19 mouse cellular contexts compared by ENCODE assay signal in the genomic region with DNA sequence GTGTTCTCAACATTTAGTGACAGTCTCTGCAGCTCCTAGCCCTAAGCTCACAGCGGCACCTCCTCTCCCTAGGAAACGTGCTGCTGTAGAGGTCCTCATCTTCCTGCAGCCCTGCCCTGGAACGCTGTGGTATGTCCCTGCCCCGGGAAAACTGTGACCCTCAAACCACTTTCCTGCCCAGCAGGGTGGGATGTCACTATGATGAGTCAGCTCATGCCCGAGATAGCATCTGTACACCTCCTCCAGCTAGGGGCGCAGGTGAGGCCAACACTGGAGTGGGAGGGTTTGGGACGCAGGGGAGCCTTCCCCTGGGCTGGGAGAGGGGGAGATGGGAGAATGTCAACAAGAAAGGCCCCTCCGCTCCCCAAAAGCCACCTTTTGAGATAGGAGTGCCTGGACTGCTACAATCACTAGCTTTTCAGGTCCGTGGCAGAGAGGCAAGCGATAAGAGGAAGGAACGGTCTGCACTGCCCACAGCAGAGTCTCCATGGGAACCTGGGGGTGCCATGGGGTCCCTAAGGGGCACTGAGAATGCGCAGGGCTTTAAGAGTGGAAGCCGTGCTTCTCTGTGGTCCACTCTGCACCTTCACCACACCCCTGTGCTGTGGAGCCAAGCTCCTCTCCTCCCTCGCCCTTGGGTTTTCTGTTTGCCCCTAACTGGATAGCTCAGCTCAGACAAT.
A peak's percentile ranks its signal among the peaks of the same experiment; 100 is the strongest.
DNase-seq lines count a peak whose midpoint lies in the region; ATAC-seq and TF ChIP-seq lines count a peak whose summit lies in the region.
"Had no signal": no experiment of that assay in that cellular context is flagged by ENCODE, and none has a peak within 500 bp of the region (broad histone marks: within the 10 kb centered on the region; RNA-seq: fewer than 3 reads in every experiment).

No protein-coding gene starts in this region.

- no peak overlapping the region for H3K9ac ChIP-seq in kidney, embryonic 15.5 days
- H3K9ac ChIP-seq: hindbrain, embryonic 15.5 days; midbrain, embryonic 12.5 days had no signal

- no peak for DNase-seq in kidney, postnatal 14 days
- DNase-seq in ES-CJ7 (ENCODE audit: low read depth, low spot score) (peak; percentile 64), MN1 (ENCODE audit: low spot score) (no peak)
- DNase-seq in hindbrain, embryonic 10.5 days (ENCODE audit: low spot score) = no peak
- DNase-seq: adrenal gland, postnatal 10 days; cerebellum, adult 2 months; heart, adult 2 months; kidney, adult 11 months; kidney, postnatal 4 days; lung, postnatal 14 days; thymus, adult 2 months had no signal

- H3K27me3 ChIP-seq in kidney, embryonic 15.5 days = no peaks in the 10 kb centered on the region
- no peaks in the 10 kb centered on the region for H3K27me3 ChIP-seq in C2C12 (ENCODE audit: control insufficient read depth, insufficient read depth, insufficient read length)
- H3K27me3 ChIP-seq in hindbrain, embryonic 10.5 days (ENCODE audit: insufficient read depth, poor library complexity, severe bottlenecking) = no peaks in the 10 kb centered on the region
- H3K27me3 ChIP-seq: hindbrain, embryonic 15.5 days; midbrain, embryonic 12.5 days had no signal

- 60% methylated on average over 14 of the region's 14 CpGs for WGBS in kidney, embryonic 15.5 days
- 55% methylated on average over 14 of the region's 14 CpGs for WGBS in hindbrain, embryonic 10.5 days

- no peak overlapping the region for H3ac ChIP-seq in C2C12 (ENCODE audit: control insufficient read depth, insufficient read length, low read depth)

- H3K36me3 ChIP-seq in kidney, embryonic 15.5 days = no peaks in the 10 kb centered on the region
- H3K36me3 ChIP-seq in C2C12 (ENCODE audit: control insufficient read depth, insufficient read depth) = no peaks in the 10 kb centered on the region
- no peaks in the 10 kb centered on the region for H3K36me3 ChIP-seq in hindbrain, embryonic 10.5 days
- H3K36me3 ChIP-seq: hindbrain, embryonic 15.5 days; midbrain, embryonic 12.5 days had no signal

- H3K9me3 ChIP-seq in kidney, embryonic 15.5 days (replicated peaks) = no peaks in the 10 kb centered on the region
- no peaks in the 10 kb centered on the region for H3K9me3 ChIP-seq in hindbrain, embryonic 10.5 days
- H3K9me3 ChIP-seq: hindbrain, embryonic 15.5 days; midbrain, embryonic 12.5 days had no signal

- no peak for TF ChIP-seq CTCF in C2C12 (IDR thresholded peaks at IDR 0.05; ENCODE audit: control insufficient read depth, insufficient read depth, insufficient read length)

- 0 out of 2 replicates have a peak overlapping the region, but pooled peaks have one; percentile 27 for H3K27ac ChIP-seq in kidney, embryonic 15.5 days
- H3K27ac ChIP-seq in hindbrain, embryonic 10.5 days = no peak overlapping the region
- H3K27ac ChIP-seq: heart, adult 2 months; hindbrain, embryonic 15.5 days; midbrain, embryonic 12.5 days had no signal

- H3K4me3 ChIP-seq in kidney, embryonic 15.5 days (replicated peaks) = no peak overlapping the region
- no peak overlapping the region for H3K4me3 ChIP-seq in C2C12 (ENCODE audit: insufficient read depth, poor library complexity, severe bottlenecking)
- H3K4me3 ChIP-seq in hindbrain, embryonic 10.5 days = no peak overlapping the region
- H3K4me3 ChIP-seq: heart, adult 2 months; hindbrain, embryonic 15.5 days; midbrain, embryonic 12.5 days had no signal

- H3K4me2 ChIP-seq in kidney, embryonic 15.5 days = no peak overlapping the region
- H3K4me2 ChIP-seq: hindbrain, embryonic 15.5 days; liver, embryonic 11.5 days; midbrain, embryonic 12.5 days had no signal

- H3K79me2 ChIP-seq in C2C12 (ENCODE audit: control insufficient read depth, insufficient read depth) = no peaks in the 10 kb centered on the region

- ATAC-seq in kidney, embryonic 15.5 days (replicated peaks; ENCODE audit: low FRiP score) = no peak
- peak; percentile 53 to 56 for ATAC-seq in hematopoietic stem cell, adult 5-6 weeks (replicated peaks in 1 of 2; ENCODE audit: insufficient read depth in 1 of 2, low FRiP score in 2 of 2, low TSS enrichment in 1 of 2, low read depth in 1 of 2, poor library complexity in 2 of 2, severe bottlenecking in 2 of 2)
- no peak for ATAC-seq in activated CD4-positive, CD25-positive, alpha-beta regulatory T cell, adult 4 months
- ATAC-seq: forebrain, embryonic 14.5 days had no signal

- H3K79me3 ChIP-seq in C2C12 (ENCODE audit: low read depth) = no peaks in the 10 kb centered on the region

- H3K4me1 ChIP-seq in kidney, embryonic 15.5 days = peaks cover 6% of the 10 kb centered on the region; the same call in 1 of the 2 replicates
- peaks cover 22% of the 10 kb centered on the region for H3K4me1 ChIP-seq in hindbrain, embryonic 10.5 days (replicated peaks)
- H3K4me1 ChIP-seq: hindbrain, embryonic 15.5 days; midbrain, embryonic 12.5 days had no signal

TF ChIP-seq in C2C12, 6 proteins besides CTCF, POLR2A, EP300 and RAD21:
- TF ChIP-seq MYOD1 (IDR thresholded peaks at IDR 0.05; ENCODE audit: control insufficient read depth, insufficient read length, low read depth) (peak; percentile 48), MYOG (IDR thresholded peaks at IDR 0.05; ENCODE audit: control insufficient read depth, extremely low read depth, insufficient read length) (no peak), MAX (IDR thresholded peaks at IDR 0.05) (no peak), FOSL1 (IDR thresholded peaks at IDR 0.05; ENCODE audit: insufficient read depth, low read length, poor library complexity, severe bottlenecking) (peak; percentile 29), CEBPB (IDR thresholded peaks at IDR 0.05; ENCODE audit: low read depth) (no peak), USF1 (IDR thresholded peaks at IDR 0.05; ENCODE audit: low read depth) (no peak)
TF ChIP-seq in C2C12: peak in this region for 2.

Comparison
In these comparisons a context has a peak if more than half of its experiments do, and no peak if none do; other contexts are left out.
1. ATAC-seq: peak in hematopoietic stem cell, adult 5-6 weeks (2 of 2); none in kidney, embryonic 15.5 days (single experiment) and activated CD4-positive, CD25-positive, alpha-beta regulatory T cell, adult 4 months (single experiment).